Mouse (Mus musculus): ENCODE measurements around the gene Cdk14. TPM values are rescaled to one million over a fixed set of nuclear protein-coding genes. Genes with fewer than 3 reads are reported as not detected.

Gene Cdk14
- polyA plus RNA-seq, 1 experiment: 11.2 TPM

GRCm38 (mm10) chr5:4934491-4934890 is 485.6 kb downstream of the Cdk14 start:
- Histone ChIP-seq H3K4me3 (no peak overlapping the region), H3K4me2 (ENCODE audit: low read depth) (no peak overlapping the region), H3K36me3 (ENCODE audit: control insufficient read depth, insufficient read depth) (no peaks in the 10 kb centered on the region), H3K79me2 (ENCODE audit: control insufficient read depth, insufficient read depth) (no peaks in the 10 kb centered on the region), H3ac (ENCODE audit: control insufficient read depth, insufficient read length) (no peak overlapping the region), H3K27me3 (ENCODE audit: control insufficient read depth, insufficient read depth, insufficient read length) (no peaks in the 10 kb centered on the region)
- TF ChIP-seq MAX (IDR thresholded peaks at IDR 0.05; ENCODE audit: low read depth) (no peak), SRF (IDR thresholded peaks at IDR 0.05; ENCODE audit: control insufficient read depth, insufficient read length, low read depth) (no peak), E2F4 (IDR thresholded peaks at IDR 0.05; ENCODE audit: insufficient read depth) (no peak), TCF12 (IDR thresholded peaks at IDR 0.05; ENCODE audit: insufficient read depth, poor library complexity, severe bottlenecking) (no peak), POLR2AphosphoS2 (IDR thresholded peaks at IDR 0.05; ENCODE audit: insufficient read length, low read depth) (no peak), CEBPB (IDR thresholded peaks at IDR 0.05; ENCODE audit: insufficient read depth, poor library complexity, severe bottlenecking) (no peak), USF1 (IDR thresholded peaks at IDR 0.05; ENCODE audit: low read depth) (no peak), REST (IDR thresholded peaks at IDR 0.05; ENCODE audit: insufficient read depth, insufficient read length) (no peak), TCF3 (IDR thresholded peaks at IDR 0.05; ENCODE audit: insufficient read length, low read depth) (no peak), POLR2A (IDR thresholded peaks at IDR 0.05; ENCODE audit: insufficient read length, low read depth) (no peak), MYOG (IDR thresholded peaks at IDR 0.05; ENCODE audit: control insufficient read depth in 1 of 3, insufficient read depth in 1 of 3, insufficient read length in 2 of 3, low read depth in 2 of 3) (no peak), MYOD1 (IDR thresholded peaks at IDR 0.05; ENCODE audit: control insufficient read depth in 1 of 3, insufficient read length in 2 of 3, low read depth in 2 of 3) (no peak)

DNA sequence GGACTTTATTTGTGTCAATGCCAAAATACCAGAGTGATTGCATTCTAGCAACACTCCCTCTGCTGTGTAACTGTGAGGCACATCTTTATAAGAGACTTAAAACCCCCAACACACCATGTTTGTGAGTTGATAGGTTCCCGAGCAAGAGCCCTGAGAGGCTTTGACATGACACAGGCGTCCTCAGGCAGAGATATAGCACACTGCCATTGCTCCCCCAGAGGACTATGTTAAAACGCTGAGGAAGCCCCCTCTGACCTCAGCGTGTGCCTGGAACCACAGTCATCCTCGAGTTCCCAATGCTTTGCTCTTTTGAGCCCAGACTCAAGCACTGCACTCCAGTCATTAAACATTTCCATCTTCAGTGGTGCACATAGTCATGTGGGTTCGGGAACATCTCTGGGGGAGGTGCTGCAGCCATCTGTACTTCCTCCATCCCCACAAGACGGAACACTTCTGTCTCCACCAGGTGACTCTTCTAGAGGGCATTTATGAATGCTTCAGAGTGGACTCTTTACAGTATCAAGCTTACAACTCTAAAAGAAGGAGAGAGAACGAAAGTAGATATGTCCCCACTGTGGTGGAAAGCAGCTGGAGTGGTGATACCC is 488.5 kb downstream of the Cdk14 start:
- no peak overlapping the region for H3K4me2 ChIP-seq (ENCODE audit: low read depth)
- H3K27me3 ChIP-seq (ENCODE audit: control insufficient read depth, insufficient read depth, insufficient read length): no peaks in the 10 kb centered on the region
- no peak overlapping the region for H3ac ChIP-seq (ENCODE audit: control insufficient read depth, insufficient read length)
- H3K4me3 ChIP-seq: no peak overlapping the region
- H3K36me3 ChIP-seq (ENCODE audit: control insufficient read depth, insufficient read depth): no peaks in the 10 kb centered on the region
- TF ChIP-seq MYOD1 (IDR thresholded peaks at IDR 0.05; ENCODE audit: control insufficient read depth in 1 of 3, insufficient read length in 2 of 3, low read depth in 2 of 3): no peak
- no peak for TF ChIP-seq POLR2AphosphoS2 (IDR thresholded peaks at IDR 0.05; ENCODE audit: insufficient read length, low read depth)
- no peak for TF ChIP-seq SRF (IDR thresholded peaks at IDR 0.05; ENCODE audit: control insufficient read depth, insufficient read length, low read depth)
- TF ChIP-seq REST (IDR thresholded peaks at IDR 0.05; ENCODE audit: insufficient read depth, insufficient read length): no peak
- TF ChIP-seq E2F4 (IDR thresholded peaks at IDR 0.05; ENCODE audit: insufficient read depth): no peak
- no peak for TF ChIP-seq POLR2A (IDR thresholded peaks at IDR 0.05; ENCODE audit: insufficient read length, low read depth)
- no peak for TF ChIP-seq CEBPB (IDR thresholded peaks at IDR 0.05; ENCODE audit: insufficient read depth, poor library complexity, severe bottlenecking)
- no peak for TF ChIP-seq USF1 (IDR thresholded peaks at IDR 0.05; ENCODE audit: low read depth)
- no peak for TF ChIP-seq TCF12 (IDR thresholded peaks at IDR 0.05; ENCODE audit: insufficient read depth, poor library complexity, severe bottlenecking)
- no peak for TF ChIP-seq MYOG (IDR thresholded peaks at IDR 0.05; ENCODE audit: control insufficient read depth in 1 of 3, insufficient read depth in 1 of 3, insufficient read length in 2 of 3, low read depth in 2 of 3)
- no peak for TF ChIP-seq MAX (IDR thresholded peaks at IDR 0.05; ENCODE audit: low read depth)
- no peaks in the 10 kb centered on the region for H3K79me2 ChIP-seq (ENCODE audit: control insufficient read depth, insufficient read depth)

DNA sequence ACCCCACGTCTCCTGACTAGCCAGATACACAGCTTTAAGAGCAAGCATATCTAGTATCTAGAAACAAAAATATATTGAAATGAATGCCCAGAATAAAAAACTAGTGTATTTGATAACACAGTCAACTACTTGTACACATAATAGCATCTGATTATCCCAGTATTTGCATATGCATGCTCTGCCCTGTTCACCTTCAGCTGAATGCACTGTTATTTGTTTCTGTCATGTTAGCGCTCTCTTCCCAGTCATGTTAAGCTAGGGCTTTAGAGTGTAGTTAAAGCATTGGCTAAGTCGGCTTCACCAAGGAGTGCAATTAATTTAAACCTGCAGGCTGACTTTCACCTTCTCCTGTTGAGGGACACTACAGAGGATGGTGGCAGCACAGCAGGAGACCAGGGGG is 490.5 kb downstream of the Cdk14 start:
- Histone ChIP-seq H3K4me2 (ENCODE audit: low read depth) (no peak overlapping the region), H3K4me3 (no peak overlapping the region), H3K27me3 (ENCODE audit: control insufficient read depth, insufficient read depth, insufficient read length) (no peaks in the 10 kb centered on the region), H3K36me3 (ENCODE audit: control insufficient read depth, insufficient read depth) (no peaks in the 10 kb centered on the region), H3ac (ENCODE audit: control insufficient read depth, insufficient read length) (no peak overlapping the region), H3K79me2 (ENCODE audit: control insufficient read depth, insufficient read depth) (no peaks in the 10 kb centered on the region)
- TF ChIP-seq MYOG (IDR thresholded peaks at IDR 0.05; ENCODE audit: control insufficient read depth in 1 of 3, insufficient read depth in 1 of 3, insufficient read length in 2 of 3, low read depth in 2 of 3) (no peak), E2F4 (IDR thresholded peaks at IDR 0.05; ENCODE audit: insufficient read depth) (no peak), USF1 (IDR thresholded peaks at IDR 0.05; ENCODE audit: low read depth) (no peak)

- H3K4me3 ChIP-seq: no peak overlapping the region
- TF ChIP-seq TCF3 (IDR thresholded peaks at IDR 0.05; ENCODE audit: insufficient read length, low read depth): no peak
- H3K36me3 ChIP-seq (ENCODE audit: control insufficient read depth, insufficient read depth): no peaks in the 10 kb centered on the region
Measured at GRCm38 (mm10) chr5:4924866-4925265, 495.2 kb downstream of the Cdk14 start.

GRCm38 (mm10) chr5:4918376-4918775 is 501.7 kb downstream of the Cdk14 start:
- no peak overlapping the region for H3ac ChIP-seq (ENCODE audit: control insufficient read depth, insufficient read length)
- H3K36me3 ChIP-seq (ENCODE audit: control insufficient read depth, insufficient read depth): peaks cover 4% of the 10 kb centered on the region
- no peaks in the 10 kb centered on the region for H3K79me2 ChIP-seq (ENCODE audit: control insufficient read depth, insufficient read depth)
- H3K27me3 ChIP-seq (ENCODE audit: control insufficient read depth, insufficient read depth, insufficient read length): no peaks in the 10 kb centered on the region
- H3K4me3 ChIP-seq: no peak overlapping the region
- no peak for TF ChIP-seq POLR2AphosphoS2 (IDR thresholded peaks at IDR 0.05; ENCODE audit: insufficient read length, low read depth)
- TF ChIP-seq CEBPB (IDR thresholded peaks at IDR 0.05; ENCODE audit: insufficient read depth, poor library complexity, severe bottlenecking): no peak
- TF ChIP-seq POLR2A (IDR thresholded peaks at IDR 0.05; ENCODE audit: insufficient read length, low read depth): no peak
- no peak for TF ChIP-seq REST (IDR thresholded peaks at IDR 0.05; ENCODE audit: insufficient read depth, insufficient read length)
- no peak for TF ChIP-seq MAX (IDR thresholded peaks at IDR 0.05; ENCODE audit: low read depth)
- TF ChIP-seq TCF3 (IDR thresholded peaks at IDR 0.05; ENCODE audit: insufficient read length, low read depth): no peak
- H3K4me2 ChIP-seq (ENCODE audit: low read depth): no peak overlapping the region

More at GRCm38 (mm10) chr5:4924866-4925265, 495.2 kb downstream of the Cdk14 start:
- Histone ChIP-seq H3K27me3 (ENCODE audit: control insufficient read depth, insufficient read depth, insufficient read length) (no peaks in the 10 kb centered on the region), H3K79me2 (ENCODE audit: control insufficient read depth, insufficient read depth) (no peaks in the 10 kb centered on the region), H3ac (ENCODE audit: control insufficient read depth, insufficient read length) (no peak overlapping the region), H3K4me2 (ENCODE audit: low read depth) (no peak overlapping the region)
